Mouse (Mus musculus) embryo, embryonic 10 days (tissue): ENCODE measurements around the gene Macrod1.
"Not testable (repeated sequence)": the region's sequence is repeated elsewhere in the genome, so short reads cannot be mapped to it uniquely, and the experiment has no call there.

Experiments used
- DNase-seq: peaks from one replicate; pipeline ENCODE4 v3.0.0-alpha.2; 2015; ENCODE audit warnings: low spot score

Macrod1 gene

DNA sequence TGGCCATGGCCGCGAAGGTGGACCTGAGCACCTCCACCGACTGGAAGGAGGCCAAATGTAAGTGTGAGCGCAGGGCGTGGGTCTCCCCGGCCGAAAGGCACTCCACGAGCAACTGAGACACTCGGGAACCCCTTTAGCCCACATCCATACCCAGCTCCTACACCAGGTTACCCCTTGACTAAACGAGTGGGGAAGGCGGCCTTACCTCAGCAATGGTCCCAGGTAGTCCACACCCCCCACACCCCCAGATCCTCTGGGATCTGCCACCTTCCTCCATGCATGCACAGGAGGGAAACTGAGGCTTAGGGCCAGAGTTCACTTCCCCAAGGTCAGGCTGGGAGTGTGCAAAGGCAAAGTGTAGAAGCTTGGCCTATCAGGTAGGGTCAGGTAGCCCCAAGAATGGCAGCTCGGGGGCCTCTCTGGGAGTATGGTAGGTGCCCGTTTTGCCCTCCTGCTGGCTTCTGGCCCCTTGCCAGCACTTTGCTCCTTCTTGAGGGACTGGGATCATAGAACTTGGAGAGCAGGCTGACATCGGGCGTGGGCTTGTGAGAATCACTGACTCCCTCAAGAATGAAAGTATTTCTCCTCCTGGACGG is 614 bp downstream of the Macrod1 start:
- no peak for DNase-seq

DNA sequence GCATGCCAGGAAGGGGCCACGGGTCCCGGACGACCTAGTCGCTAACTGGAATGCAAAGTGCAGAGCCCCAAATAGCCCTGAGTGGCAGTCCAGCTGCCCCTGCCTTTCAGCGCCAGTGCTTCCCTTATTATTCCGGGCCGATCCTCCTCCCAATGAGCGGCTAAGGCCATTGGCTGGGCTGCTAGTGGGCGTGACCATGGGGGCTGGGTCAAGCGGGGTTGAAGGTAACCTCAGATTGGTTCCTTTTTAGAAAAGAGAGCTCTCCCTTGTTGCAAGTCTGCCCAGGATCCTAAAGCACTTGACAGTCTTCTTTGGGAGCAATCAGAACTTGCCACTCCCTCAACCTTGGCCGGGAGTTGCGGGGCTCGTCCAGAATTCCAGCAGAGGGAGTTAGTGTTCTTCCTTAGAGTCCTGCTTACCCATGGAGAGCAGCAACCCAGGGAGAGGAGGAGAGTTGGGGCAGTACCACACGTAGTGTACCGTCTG is 1.2 kb downstream of the Macrod1 start:
- peak; percentile 95 for DNase-seq

DNA sequence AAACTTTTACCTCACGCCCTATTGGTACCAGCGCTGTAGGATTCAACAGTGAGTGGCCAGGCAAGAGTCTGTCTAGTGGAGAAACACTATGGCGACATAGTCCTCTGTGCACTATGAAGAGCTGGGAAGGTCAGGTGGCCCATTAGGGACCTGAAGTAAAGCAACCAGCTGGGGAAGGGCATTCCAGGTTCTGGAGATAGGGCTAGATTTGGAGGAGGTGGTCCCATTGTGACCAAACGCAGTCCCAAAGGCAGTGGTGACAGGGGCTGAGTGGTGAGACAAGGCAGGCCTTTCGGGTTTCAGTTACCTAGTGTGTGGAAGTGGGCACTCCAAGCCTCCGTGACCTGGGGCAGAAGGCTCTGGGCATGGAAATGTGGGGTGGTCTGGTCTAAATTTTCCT is 1.9 kb downstream of the Macrod1 start:
- DNase-seq: no peak

DNA sequence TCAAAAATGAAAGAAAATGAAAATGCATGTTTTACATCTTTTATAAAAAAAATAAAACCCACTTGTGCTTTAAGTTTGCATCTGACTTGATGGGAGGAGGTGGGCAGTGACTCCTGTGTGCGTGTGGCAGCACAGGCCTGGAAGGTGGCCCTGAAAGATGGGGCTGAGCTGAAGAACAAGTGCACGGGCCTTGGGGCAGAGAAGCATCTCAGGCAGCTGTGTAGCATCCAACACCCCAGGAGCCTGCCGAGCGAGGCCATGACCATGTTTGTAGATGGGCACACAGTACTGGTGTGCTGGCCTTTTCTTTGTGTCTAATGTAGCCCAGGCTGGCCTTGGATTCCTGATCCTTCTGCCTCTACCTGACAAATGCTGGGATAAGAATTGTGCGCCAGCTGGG is 5.5 kb downstream of the Macrod1 start:
- no peak for DNase-seq

DNA sequence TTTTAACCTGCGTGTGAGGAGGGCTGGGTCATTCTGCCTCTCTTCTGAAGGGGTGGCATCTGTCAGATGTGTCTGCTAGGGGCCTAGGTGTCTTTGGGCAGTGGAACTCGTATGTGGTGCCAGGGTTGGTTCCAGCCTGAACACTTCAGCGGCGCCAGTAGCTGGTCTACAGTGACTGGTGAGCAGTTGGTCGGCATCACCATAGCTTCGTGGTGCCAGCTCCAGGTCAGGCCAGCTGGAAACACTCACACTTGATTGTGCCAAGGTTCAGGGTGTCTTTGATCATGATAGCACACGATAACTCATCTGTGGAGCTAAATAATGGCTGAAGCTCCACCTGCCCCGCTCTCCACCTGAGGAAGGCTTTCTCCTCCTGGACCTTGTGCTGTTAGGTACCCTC is 6.3 kb downstream of the Macrod1 start:
- DNase-seq: no peak

DNA sequence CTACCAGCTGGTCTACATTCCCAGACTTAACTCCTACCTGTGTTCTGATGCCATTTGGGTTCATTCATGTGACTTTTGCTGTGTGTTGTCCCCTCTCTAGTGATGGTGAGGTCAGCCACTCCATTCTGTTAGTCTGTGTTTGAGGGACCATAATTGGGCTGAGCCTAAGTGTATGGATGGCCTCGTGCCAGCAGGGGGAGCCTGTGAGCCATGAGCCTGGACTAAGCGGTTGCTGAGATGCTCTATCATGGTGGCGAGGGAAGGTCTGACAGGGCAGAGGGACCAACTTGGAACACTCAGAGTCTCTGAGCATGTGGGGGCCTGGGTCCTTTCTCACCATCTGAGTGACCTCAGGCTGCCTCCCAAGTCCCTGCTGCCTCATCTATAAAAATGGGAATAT is 8.0 kb downstream of the Macrod1 start:
- peak; percentile 95 for DNase-seq

DNA sequence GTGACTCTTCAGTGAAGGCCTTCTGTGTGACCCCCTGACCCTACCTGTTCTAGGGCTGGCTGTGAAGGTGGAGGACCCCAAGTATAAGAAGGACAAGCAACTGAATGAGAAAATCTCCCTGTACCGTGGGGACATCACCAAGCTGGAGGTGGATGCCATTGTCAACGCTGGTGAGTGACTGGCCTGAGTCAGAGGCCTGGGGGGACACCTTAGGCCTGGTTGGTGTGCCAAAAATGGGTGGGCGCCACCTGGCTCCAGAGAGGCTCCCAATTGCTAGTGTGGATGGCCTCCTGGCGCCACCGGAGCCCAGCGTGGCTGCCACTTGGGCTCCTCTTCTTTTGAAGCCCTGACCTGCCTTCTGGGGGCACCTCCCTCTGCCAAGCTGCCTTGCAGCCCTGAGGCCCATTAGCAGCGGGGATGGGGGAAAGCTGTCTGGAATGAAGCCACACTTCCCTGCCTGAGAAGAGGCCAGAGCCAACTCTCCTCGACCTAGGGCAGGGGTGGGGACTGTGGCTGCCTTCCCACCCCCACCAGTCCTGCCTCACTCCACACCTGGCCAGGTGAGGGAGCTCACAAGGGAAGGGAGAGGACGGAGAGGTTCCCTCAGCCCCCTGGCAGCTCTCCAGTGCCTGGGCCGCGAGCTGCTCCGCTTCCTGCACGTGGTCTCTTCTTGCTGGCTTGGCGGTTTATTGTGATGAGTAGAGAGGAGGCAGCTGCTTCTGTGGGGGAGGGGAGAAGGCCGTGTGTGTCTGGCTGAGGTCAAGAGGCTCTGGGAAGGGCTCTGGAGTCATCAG is 9.6 kb downstream of the Macrod1 start:
- peak; percentile 80 for DNase-seq

DNA sequence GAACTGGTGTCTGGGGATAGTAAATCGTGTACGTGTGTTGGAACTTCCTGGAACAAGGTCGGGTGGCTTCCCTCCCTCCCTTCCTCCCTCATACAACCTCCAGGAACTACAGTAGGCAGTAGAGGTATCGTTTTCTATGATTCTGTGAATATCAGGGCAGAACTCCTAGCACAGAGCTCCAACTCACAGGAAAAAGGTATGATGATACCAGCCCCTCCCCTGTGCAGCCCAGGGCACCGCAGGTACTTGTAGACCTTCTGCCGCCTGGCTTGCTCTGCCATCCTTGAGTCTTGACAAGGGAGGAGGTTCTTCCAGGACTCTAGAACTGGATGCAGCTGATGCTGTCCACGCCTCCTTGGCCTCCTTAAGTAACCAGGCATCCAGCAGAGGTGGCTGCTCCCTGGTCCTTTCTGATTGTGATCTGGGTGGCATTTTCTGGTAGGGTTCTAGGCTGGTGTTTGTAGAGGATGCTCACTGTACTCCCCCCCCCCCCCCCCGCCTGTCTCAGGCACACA is 10.3 kb downstream of the Macrod1 start:
- DNase-seq: no peak

DNA sequence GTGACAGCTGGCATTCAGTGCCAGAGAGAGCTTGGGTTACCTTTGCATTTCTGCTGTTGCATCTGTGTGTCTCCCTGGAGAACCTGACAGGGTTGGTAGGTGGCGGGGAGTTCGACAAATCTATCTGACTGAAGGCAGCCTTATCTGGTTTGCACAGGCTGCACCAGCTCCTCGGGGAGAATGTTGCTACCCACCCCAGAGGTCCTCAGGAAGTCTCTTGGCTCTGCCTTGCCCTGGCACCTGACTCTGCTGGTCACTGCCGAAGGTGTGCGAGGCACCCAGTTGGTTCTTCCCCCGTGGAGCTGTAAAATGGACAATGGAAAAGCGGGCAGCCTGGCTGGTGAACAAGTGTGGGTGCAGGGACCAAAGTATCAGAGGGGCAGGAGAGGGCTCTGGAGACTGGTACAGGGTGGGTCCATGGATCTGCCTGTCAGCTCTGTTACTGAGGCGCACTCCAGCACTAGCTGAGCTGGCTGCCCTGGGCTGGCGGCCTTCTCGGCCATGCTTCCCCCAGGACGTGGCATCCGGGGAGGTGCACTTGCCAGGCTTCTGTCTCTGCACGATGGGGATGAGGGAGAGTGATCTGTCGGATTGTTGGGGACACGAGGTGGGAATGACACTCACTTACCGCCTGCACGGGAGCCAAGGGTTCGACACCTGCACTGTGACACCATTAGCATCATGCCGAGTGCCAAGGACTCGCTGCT is 10.9 kb downstream of the Macrod1 start:
- DNase-seq: no peak

DNA sequence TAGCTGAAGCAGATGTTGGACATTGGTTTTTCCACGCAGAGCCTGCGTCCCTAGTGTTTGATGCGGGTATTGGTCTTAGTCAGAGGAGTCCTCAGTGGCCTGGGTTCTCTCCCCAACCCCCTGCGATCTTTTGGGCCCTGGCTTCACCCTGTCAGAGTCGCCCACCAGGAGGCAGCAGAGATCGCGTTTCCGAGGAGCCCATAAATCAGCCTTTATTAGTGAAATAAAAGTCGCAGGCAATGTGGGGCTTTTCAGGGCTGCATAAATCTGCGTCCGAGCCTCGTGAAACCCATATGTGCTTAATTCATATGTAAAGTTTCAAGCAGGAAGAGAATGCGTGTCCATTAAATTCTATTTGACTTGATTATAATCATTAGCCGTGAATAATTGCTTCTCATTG is 11.5 kb downstream of the Macrod1 start:
- peak; percentile 88 for DNase-seq

DNA sequence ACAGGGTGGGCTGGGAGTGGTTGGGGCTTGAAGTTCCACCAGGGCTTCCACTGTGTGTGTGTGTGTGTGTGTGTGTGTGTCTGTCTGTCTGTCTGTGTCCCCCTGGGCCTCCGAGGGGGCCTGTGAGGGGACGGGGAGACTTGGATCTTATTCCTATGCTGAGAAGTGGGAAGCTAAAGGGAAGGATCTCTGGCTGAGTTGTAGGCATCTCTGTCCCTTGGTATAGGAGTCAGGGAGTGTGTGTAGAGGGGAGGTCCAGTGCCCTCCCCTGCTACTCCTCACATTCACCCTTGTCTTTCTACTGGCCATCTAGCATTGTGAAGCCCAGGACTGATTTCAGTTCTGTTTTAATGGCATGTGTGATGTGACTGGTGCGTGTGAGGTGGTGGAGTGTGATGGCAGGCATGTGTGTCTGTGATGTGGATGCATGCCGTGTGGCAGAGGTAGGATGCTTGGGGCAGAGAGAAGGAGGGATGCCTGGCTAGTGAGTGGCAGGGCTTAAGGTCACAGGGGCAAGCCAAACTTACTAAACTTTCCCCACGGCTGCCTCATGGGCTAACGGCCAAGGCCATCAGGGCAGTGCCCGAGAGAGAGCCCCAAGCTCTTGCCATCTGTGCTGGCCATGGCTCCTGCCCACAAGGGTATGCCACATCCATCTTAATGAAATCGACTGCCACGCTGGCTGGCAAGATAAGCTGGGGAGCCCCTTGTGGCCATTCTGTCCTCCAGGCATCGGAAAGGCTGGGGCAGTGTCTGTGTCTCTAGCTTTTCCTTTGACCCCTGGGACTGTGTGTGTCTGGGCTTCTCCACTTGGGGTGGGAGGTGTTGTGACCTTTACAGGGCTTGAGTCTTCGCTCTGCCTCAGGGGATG is 12.3 kb downstream of the Macrod1 start:
- DNase-seq: peak; percentile 40

DNA sequence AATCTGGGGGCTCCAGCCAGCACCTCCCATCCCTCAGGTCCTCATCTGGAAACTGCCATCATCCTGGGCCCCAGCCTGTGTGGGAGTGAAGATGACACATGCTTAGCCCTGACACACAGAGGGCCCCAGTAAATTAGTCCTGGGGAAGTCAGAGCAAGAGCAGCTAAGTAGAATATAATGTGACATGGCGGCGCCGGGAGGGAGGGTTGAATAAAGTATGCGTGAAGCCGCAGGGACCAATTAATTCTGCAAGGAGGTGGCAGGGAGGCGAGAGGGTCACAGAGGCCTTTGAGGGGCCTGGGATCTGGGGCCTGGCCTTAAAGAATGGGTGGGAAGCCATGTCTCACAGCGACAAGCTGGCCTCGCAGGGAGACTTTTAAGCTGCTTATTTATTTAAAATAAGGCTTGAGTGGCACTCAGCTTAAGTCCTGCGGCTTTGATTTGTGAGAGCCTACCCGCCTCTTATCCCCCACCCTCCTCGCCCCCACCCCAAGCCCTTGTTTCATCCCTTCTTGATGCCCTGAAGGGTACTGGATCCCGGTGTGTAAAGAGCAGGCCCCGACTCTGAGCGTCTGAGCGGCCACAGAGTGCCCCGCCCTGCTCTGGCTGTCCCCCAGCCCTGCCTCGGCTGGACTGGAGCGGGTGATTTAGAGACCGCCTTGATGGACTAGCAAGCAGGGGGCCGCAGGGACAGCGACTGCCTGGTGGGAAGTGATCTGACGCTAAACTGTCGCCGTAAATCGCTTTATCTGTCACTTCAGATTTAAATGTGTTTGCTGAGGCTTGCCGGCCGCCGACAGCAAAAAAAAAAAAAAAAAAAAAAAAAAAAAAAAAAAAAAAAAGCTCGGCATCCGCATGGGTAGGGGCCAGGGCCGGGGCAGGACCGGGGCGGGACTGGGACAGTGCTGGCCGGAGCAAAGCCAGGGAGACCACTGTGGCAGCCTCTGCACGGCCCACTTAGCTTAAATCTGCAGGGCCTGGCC is 13.5 kb downstream of the Macrod1 start:
- DNase-seq: peak; percentile 82

DNA sequence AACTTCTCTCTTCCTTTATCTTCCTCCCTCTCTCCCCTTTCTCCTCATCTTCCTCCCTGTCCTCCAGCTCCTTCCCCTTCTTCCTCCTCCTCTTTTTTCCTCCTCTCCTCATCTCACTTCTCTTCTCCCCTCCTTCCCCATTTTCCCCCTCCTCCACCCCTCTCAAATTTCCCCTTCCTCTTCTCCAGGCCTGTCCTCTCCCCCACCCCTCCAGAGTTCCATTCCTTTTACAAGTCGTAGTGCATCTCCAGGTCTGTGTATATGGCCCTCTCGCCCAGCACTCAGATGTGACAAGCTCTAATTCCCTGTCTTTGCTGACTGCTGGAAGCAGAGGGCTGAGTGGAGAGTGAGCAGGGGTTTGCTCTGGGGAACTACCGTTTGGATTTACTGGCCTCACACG is 14.2 kb downstream of the Macrod1 start:
- DNase-seq: no peak

DNA sequence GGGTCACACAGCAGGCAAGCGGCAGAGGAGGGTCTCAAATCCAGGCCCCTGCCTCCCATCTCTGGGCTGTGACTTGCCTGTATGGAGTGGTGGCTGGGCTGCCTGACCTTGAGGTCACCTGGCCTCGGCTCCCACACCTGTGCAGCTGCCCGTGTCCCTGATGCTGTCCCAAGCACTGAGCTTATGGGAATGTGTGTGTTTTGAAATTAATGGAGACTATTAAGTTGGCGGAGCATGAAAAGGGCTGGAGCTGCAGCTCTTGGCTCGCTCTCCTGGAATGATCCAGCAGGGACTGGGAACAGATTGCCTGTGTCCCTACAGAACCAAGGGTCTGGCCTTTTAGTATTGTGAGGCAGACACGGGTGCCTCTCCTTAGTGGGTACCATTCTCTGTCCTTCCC is 15.6 kb downstream of the Macrod1 start:
- no peak for DNase-seq

DNA sequence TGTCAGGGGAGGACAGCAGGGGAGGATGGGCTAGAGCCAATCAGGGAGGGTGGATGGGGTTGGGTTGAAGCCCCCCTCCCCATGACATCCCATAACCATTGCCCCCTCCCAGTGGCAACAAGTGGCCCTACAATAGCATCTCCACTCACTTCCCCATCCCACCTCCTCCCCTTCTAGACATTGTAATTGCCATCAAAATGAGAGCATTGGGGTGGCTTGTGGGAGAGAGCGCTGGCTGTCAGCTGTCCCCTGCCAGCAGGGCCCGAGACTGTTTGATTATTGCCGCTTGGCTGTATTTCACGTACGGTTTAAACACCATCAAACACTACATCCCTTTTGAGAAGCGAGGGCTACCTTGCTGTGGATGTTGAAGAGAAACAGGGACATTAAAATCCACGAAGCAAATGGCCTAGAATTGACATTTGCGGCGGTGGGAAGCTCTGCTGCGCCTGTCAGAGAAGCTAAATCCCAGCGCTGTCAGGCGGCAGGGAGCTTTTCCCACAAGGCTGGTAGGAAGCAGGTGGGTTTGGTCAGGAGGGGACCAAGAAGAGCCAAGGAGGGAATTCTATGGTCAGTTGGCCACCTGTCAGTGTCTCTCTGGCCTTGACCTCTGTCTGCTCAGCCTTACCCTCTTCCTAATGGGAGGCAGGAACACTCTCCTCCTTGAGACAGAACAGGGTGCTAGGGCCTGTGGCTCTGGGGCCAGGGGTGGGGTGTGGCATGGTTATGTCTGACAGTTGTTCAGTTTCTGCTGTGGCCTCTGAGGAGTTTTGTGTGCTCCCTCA is 17.6 kb downstream of the Macrod1 start:
- DNase-seq: no peak

DNA sequence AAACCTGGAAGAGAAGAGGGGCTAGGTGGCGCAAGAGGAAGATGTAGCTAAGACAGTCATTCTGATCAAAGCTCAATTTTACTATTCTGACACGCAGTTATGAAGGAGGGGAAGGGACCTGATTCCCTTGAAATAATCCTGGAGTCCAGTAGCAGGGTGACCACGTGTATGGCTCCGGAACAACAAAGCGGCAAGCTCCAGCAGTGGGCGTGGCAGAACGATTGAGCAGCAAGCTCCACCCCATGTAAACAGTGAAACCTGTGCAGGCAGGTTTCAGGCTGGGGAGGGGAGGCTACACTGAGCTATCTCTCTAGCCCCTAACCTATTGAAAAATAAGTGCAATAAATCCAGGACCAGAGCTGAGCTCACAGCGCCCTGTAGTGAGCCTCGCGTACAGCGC is 18.7 kb downstream of the Macrod1 start:
- DNase-seq: not testable (repeated sequence)

DNA sequence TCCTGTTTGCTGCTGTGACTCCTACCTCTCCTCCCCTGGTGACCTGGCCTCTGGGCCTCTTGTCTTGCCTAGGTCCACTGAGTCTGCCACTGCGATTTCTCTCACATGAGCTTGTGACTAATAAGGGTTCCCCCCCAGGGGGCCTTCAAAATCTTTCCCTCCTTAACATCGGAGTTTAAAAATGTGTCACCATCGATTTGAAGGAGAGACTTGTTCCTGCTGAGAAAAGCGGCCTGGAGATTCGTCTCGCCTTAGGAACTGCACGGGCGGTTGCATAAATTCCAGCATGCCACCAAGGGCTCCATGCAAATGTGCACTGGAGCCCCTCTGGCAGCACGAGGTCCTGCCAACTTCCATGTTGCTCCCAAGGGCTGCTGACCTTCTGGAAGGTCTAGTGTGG is 21.1 kb downstream of the Macrod1 start:
- DNase-seq: no peak

DNA sequence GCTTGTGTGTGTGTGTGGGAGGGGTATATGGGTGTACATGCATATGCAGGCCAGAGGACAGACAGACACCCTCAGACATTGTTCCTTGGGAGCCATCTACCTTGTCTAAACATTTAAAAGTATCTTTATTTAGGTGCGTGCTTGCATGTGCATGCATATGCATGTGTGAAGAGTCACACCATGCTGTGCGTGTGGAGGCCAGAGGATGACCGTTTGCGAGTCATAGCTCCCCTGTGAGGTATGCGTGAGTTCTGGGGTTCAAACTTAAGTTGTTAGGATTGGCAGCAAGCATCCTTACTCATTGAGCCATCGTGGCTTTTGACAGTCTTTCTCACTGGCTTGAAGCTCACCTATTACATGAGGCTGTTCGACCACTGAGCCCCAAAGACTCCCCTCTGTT is 21.7 kb downstream of the Macrod1 start:
- no peak for DNase-seq

DNA sequence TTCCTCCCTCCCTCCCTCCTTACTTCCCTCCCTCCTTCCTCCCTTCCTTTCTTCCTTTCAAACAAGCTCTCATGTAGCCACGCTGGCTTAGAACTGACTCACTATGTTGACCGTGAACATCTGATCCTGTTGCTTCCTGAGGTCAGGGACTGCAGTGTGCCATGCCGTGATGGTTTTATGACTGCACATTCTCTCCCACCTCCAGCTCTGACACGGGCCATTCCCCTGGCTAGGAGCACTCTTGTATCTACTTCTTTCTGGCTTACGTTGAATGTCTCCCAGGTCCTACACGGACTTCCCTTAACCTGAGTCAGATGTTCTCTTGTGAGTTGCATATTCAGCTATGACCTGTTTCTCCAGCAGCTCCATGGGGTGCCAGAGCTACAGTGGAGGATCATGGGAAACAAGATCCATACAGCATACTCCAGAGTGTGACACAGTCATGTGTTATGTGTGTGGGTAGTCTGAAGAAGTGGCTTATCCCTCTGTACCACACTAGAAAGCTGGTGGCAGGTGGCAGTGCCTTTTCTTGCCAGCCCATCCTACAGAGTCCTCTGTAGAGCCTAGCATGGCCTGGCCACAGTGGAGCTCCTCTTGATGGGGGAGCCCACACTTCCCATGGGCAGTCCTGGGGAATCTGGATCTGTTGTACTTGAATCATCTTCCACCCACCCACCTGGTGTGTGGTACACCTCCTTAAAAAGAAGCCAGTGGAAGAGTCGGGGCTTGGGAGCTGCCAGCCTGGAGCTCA is 25.1 kb downstream of the Macrod1 start:
- DNase-seq: no peak
